Mouse (Mus musculus) right cerebral cortex, adult 18-20 months (tissue): ENCODE measurements at regions not wholly inside any gene's neighbourhood (a gene's known extent, or its start where the extent isn't known, plus 50 kb on each side); places are given as distances from the start of the nearest gene placed in this dataset.

Source experiments
- DNase-seq: peaks from one replicate; pipeline ENCODE4 v3.0.0; 2022; ENCODE audit warnings: mixed read lengths

- no peak for DNase-seq
These were observed 63.6 kb downstream of the Hif1an start for GRCm38 (mm10) chr19:44626261-44626660.

- no peak for DNase-seq
These were observed 67.1 kb downstream of the Hif1an start for GRCm38 (mm10) chr19:44629705-44630104.

GRCm38 (mm10) chr19:44631356-44632007, 68.8 kb downstream of the Hif1an start:
- no peak for DNase-seq

GRCm38 (mm10) chr19:44637145-44637719, 74.6 kb downstream of the Hif1an start:
- DNase-seq: no peak

GRCm38 (mm10) chr19:44640021-44640420, 77.4 kb downstream of the Hif1an start:
- DNase-seq: no peak

GRCm38 (mm10) chr19:44640551-44640950, 77.9 kb downstream of the Hif1an start:
- no peak for DNase-seq

GRCm38 (mm10) chr19:44642294-44642693, 79.6 kb downstream of the Hif1an start:
- DNase-seq: no peak

GRCm38 (mm10) chr19:44644376-44644775, 81.7 kb downstream of the Hif1an start:
- no peak for DNase-seq

- no peak for DNase-seq
These were observed 82.3 kb downstream of the Hif1an start for GRCm38 (mm10) chr19:44644929-44645328.

- DNase-seq: no peak
These were observed 83.9 kb downstream of the Hif1an start for GRCm38 (mm10) chr19:44646548-44646947.

GRCm38 (mm10) chr19:44649206-44649605, 86.6 kb downstream of the Hif1an start:
- DNase-seq: no peak

GRCm38 (mm10) chr19:44650841-44651240, 88.2 kb downstream of the Hif1an start:
- DNase-seq: no peak

GRCm38 (mm10) chr19:44651605-44652004, 89.0 kb downstream of the Hif1an start:
- DNase-seq: no peak

GRCm38 (mm10) chr19:44655719-44656118, 93.1 kb downstream of the Hif1an start:
- no peak for DNase-seq

- no peak for DNase-seq
These were observed 96.5 kb upstream of the Pax2 start for GRCm38 (mm10) chr19:44659316-44659715.

GRCm38 (mm10) chr19:44669535-44669958, 86.3 kb upstream of the Pax2 start:
- DNase-seq: no peak

- DNase-seq: no peak
These were observed 81.1 kb upstream of the Pax2 start for GRCm38 (mm10) chr19:44674621-44675245.

GRCm38 (mm10) chr19:44676555-44677120, 79.2 kb upstream of the Pax2 start:
- DNase-seq: no peak

- DNase-seq: no peak
These were observed 78.5 kb upstream of the Pax2 start for GRCm38 (mm10) chr19:44677295-44677694.

GRCm38 (mm10) chr19:44678686-44679085, 77.2 kb upstream of the Pax2 start:
- no peak for DNase-seq

GRCm38 (mm10) chr19:44681675-44682074, 74.2 kb upstream of the Pax2 start:
- DNase-seq: no peak

GRCm38 (mm10) chr19:44683191-44683590, 72.7 kb upstream of the Pax2 start:
- DNase-seq: no peak

- peak; percentile 6 for DNase-seq
These were observed 71.8 kb upstream of the Pax2 start for GRCm38 (mm10) chr19:44684061-44684514.

GRCm38 (mm10) chr19:44686061-44686460, 69.8 kb upstream of the Pax2 start:
- no peak for DNase-seq
